Mouse (Mus musculus) liver, adult 2 months (tissue): ENCODE results near the gene 4930486L24Rik.

Experiments
- CTCF ChIP-seq: fragments of 200-500 bp; IDR thresholded peaks from 2 replicates; pipeline ENCODE4 v1.5.1; 2011; ENCODE audit warnings: low read depth, low read length, control low read depth
- POLR2A ChIP-seq: fragments of 200-500 bp; IDR thresholded peaks from 2 replicates; pipeline ENCODE4 v1.6.1; 2011; ENCODE audit warnings: low read length, control low read depth; ENCODE audit not compliant: insufficient read depth; ENCODE audit errors: extremely low read depth

DNA sequence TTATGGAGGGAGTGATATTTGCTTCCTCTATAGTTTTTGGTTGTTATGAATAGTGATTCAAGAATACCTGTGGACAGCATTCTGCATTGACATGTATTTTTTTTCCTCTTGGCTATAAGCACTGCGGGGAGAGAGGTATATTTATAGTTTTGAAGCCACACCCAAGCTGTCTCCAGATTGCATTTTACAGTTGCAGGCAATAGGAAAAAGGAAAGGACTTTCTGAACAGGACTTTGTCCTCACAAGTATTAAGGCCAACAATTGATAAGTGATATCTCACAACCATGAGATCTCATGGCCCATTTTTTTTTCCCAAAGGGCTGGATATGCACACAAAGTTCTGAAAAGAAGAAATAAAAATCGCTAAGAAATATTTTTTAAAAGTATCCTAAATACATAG, 54.6 kb downstream of the 4930486L24Rik start:
- TF ChIP-seq POLR2A (no peak), CTCF (no peak)
